In the genomic region with DNA sequence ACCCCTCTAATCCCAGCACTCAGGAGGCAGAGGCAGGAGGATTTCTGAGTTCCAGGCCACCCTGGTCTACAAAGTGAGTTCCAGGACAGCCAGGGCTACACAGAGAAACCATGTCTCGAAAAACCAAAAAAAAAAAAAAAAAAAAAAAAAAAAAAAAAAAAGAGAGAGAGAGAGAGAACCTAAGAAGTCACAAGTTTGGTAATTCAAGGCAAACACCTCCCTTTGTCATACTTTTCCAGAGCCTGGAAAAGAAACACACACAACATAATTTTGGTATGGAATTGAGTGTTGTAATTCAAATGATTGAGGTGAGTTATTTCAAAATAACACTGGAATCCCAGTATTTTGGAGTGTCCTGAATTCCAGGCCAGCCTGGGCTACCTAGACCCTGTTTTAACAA, we compare ENCODE assay signal across 24 mouse cellular contexts. TPM values are rescaled to one million over a fixed set of nuclear protein-coding genes. Genes with fewer than 3 reads are reported as not detected.
DNase-seq lines count a peak whose midpoint lies in the region; ATAC-seq and TF ChIP-seq lines count a peak whose summit lies in the region.
"Not testable (repeated sequence)": the region's sequence is repeated elsewhere in the genome, so short reads cannot be mapped to it uniquely, and the experiment has no call there.
"Had no signal": no experiment of that assay in that cellular context is flagged by ENCODE, and none has a peak within 500 bp of the region (broad histone marks: within the 10 kb centered on the region; RNA-seq: fewer than 3 reads in every experiment).

No protein-coding gene starts in this region.

- H3K27ac ChIP-seq in forebrain, postnatal 0 days (ENCODE audit: low read depth, low read length), result peak overlapping the region; percentile 69; the same call in 1 of the 2 replicates
- H3K27ac ChIP-seq in hindbrain, embryonic 13.5 days; liver, embryonic 15.5 days (replicated peaks); midbrain, embryonic 15.5 days: not testable (repeated sequence)
- H3K27ac ChIP-seq in left cerebral cortex, adult 2 months, result peak overlapping the region; percentile 92
- H3K27ac ChIP-seq in neural tube, embryonic 15.5 days (replicated peaks), result peak overlapping the region; percentile 87; the same call in 1 of the 2 replicates

- DNase-seq in forebrain, postnatal 0 days; left cerebral cortex, adult 2 months (ENCODE audit: extremely low spot score in 1 of 2, low spot score in 2 of 2): not testable (repeated sequence)

- not testable (repeated sequence) for H3K9me3 ChIP-seq in E14TG2a.4 (ENCODE audit: low read length); forebrain, postnatal 0 days (ENCODE audit: low read length); hindbrain, embryonic 13.5 days; liver, embryonic 15.5 days (replicated peaks); midbrain, embryonic 15.5 days; neural tube, embryonic 15.5 days (replicated peaks)

- H3K4me2 ChIP-seq in forebrain, postnatal 0 days (ENCODE audit: low read depth); hindbrain, embryonic 13.5 days; neural tube, embryonic 15.5 days: not testable (repeated sequence)
- peak overlapping the region; percentile 95; the same call in 1 of the 2 replicates for H3K4me2 ChIP-seq in liver, embryonic 15.5 days
- H3K4me2 ChIP-seq in midbrain, embryonic 15.5 days, result peak overlapping the region; percentile 55; the same call in 1 of the 2 replicates

- peaks cover 60% of the 10 kb centered on the region for H3K36me3 ChIP-seq in E14TG2a.4 (ENCODE audit: insufficient read depth, low read length)
- not testable (repeated sequence) for H3K36me3 ChIP-seq in forebrain, postnatal 0 days (ENCODE audit: insufficient read depth); midbrain, embryonic 15.5 days (replicated peaks)
- H3K36me3 ChIP-seq in hindbrain, embryonic 13.5 days, result peaks cover 24% of the 10 kb centered on the region
- H3K36me3 ChIP-seq in liver, embryonic 15.5 days (replicated peaks), result peaks cover 16% of the 10 kb centered on the region
- H3K36me3 ChIP-seq in neural tube, embryonic 15.5 days, result peaks cover 13% of the 10 kb centered on the region

- H3K27me3 ChIP-seq in E14TG2a.4 (ENCODE audit: insufficient read depth, low read length); forebrain, postnatal 0 days (ENCODE audit: insufficient read depth, low read length); hindbrain, embryonic 13.5 days; liver, embryonic 15.5 days; midbrain, embryonic 15.5 days (replicated peaks); neural tube, embryonic 15.5 days (replicated peaks): not testable (repeated sequence)

- intact Hi-C loops in left cerebral cortex, adult 2 months (cut with DNase I), result loop anchor here (5.0 kb wide), 2 partner anchors 44 to 66 kb away; partner anchors contain the start of gene Prr14l

- H3K4me3 ChIP-seq in E14TG2a.4 (replicated peaks; ENCODE audit: low read length), result peak overlapping the region; percentile 91; the same call in 1 of the 2 replicates
- H3K4me3 ChIP-seq in forebrain, postnatal 0 days (ENCODE audit: low read depth, low read length); hindbrain, embryonic 13.5 days; left cerebral cortex, adult 2 months; liver, embryonic 15.5 days (replicated peaks); midbrain, embryonic 15.5 days; neural tube, embryonic 15.5 days (replicated peaks): not testable (repeated sequence)

- 81% methylated on average over 1 of the region's 1 CpGs for WGBS in forebrain, postnatal 0 days
- 67% methylated on average over 1 of the region's 1 CpGs for WGBS in hindbrain, embryonic 13.5 days
- WGBS in liver, embryonic 15.5 days (ENCODE audit: insufficient replicate concordance), result 39% methylated on average over 1 of the region's 1 CpGs
- 85% methylated on average over 1 of the region's 1 CpGs for WGBS in midbrain, embryonic 15.5 days
- 73% methylated on average over 1 of the region's 1 CpGs for WGBS in neural tube, embryonic 15.5 days

- H3K4me1 ChIP-seq in E14TG2a.4 (replicated peaks; ENCODE audit: low read depth, low read length), result peaks cover 13% of the 10 kb centered on the region
- H3K4me1 ChIP-seq in forebrain, postnatal 0 days (ENCODE audit: insufficient read depth), result not testable (repeated sequence)
- H3K4me1 ChIP-seq in hindbrain, embryonic 13.5 days (replicated peaks), result peaks cover 25% of the 10 kb centered on the region
- H3K4me1 ChIP-seq in liver, embryonic 15.5 days (replicated peaks), result peaks cover 21% of the 10 kb centered on the region
- peaks cover 15% of the 10 kb centered on the region for H3K4me1 ChIP-seq in midbrain, embryonic 15.5 days
- H3K4me1 ChIP-seq in neural tube, embryonic 15.5 days, result peaks cover 15% of the 10 kb centered on the region

- H3K9ac ChIP-seq in forebrain, postnatal 0 days; liver, embryonic 15.5 days; midbrain, embryonic 15.5 days; neural tube, embryonic 15.5 days (replicated peaks): not testable (repeated sequence)
- H3K9ac ChIP-seq in hindbrain, embryonic 13.5 days, result peak overlapping the region; percentile 82; the same call in 1 of the 2 replicates

- TF ChIP-seq CTCF in E14TG2a.4 (conservative IDR thresholded peaks at IDR 0.05; ENCODE audit: low read length); forebrain, postnatal 0 days (IDR thresholded peaks at IDR 0.05; ENCODE audit: low read depth); left cerebral cortex, adult 2 months (IDR thresholded peaks at IDR 0.05): not testable (repeated sequence)

- not testable (repeated sequence) for ATAC-seq in forebrain, postnatal 0 days; hindbrain, embryonic 13.5 days (ENCODE audit: low FRiP score); liver, embryonic 15.5 days (ENCODE audit: insufficient read depth); midbrain, embryonic 15.5 days (replicated peaks); neural tube, embryonic 15.5 days (ENCODE audit: low FRiP score)

RNA-seq across cellular contexts. Expression of gene Pisd, which starts 1.0 kb away (rescaled TPM):
- total RNA-seq in forebrain, postnatal 0 days (2014; rRNA removed), result 84.9 and 99.1 TPM in 2 replicates
- 87.0 and 96.4 TPM in 2 replicates for polyA plus RNA-seq in forebrain, postnatal 0 days (2015; fragmentation: Nextera tagmentation; extraction: Ambion mirVana)
- polyA plus RNA-seq in hindbrain, embryonic 13.5 days (2015; fragmentation: Nextera tagmentation; extraction: Ambion mirVana), result 94.5 and 99.1 TPM in 2 replicates
- 10 to 100 TPM; 63.6 to 64.3 TPM for total RNA-seq in left cerebral cortex, adult 2 months (2021)
- 32.7 and 36.6 TPM in 2 replicates for polyA plus RNA-seq in liver, embryonic 15.5 days (2015; fragmentation: Nextera tagmentation; extraction: Ambion mirVana)
- polyA plus RNA-seq in midbrain, embryonic 15.5 days (2015; fragmentation: Nextera tagmentation; extraction: Ambion mirVana), result 106 and 114 TPM in 2 replicates
- polyA plus RNA-seq in neural tube, embryonic 15.5 days (2015; fragmentation: Nextera tagmentation; extraction: Ambion mirVana), result 86.4 and 92.2 TPM in 2 replicates

RNA-seq across cellular contexts. Expression of gene Gm20671, which starts 40.5 kb away (rescaled TPM):
- 3.0 TPM in 1 of 2 replicates, not detected in the other for total RNA-seq in forebrain, postnatal 0 days (2014; rRNA removed)
- polyA plus RNA-seq in forebrain, postnatal 0 days (2015; fragmentation: Nextera tagmentation; extraction: Ambion mirVana), result not detected in 2 replicates
- polyA plus RNA-seq in hindbrain, embryonic 13.5 days (2015; fragmentation: Nextera tagmentation; extraction: Ambion mirVana), result not detected in 2 replicates
- not detected for total RNA-seq in left cerebral cortex, adult 2 months (2021)
- not detected in 2 replicates for polyA plus RNA-seq in liver, embryonic 15.5 days (2015; fragmentation: Nextera tagmentation; extraction: Ambion mirVana)
- polyA plus RNA-seq in midbrain, embryonic 15.5 days (2015; fragmentation: Nextera tagmentation; extraction: Ambion mirVana), result not detected in 2 replicates
- polyA plus RNA-seq in neural tube, embryonic 15.5 days (2015; fragmentation: Nextera tagmentation; extraction: Ambion mirVana), result not detected in 2 replicates
- total RNA-seq: adrenal gland, adult 18-20 months; adrenal gland, postnatal 10 days; adrenal gland, postnatal 36 days; ES-E14; gastrocnemius, postnatal 10 days; heart, postnatal 25 days had no signal
- polyA plus RNA-seq: embryonic facial prominence, embryonic 11.5 days; embryonic facial prominence, embryonic 15.5 days; forebrain, embryonic 11.5 days; forebrain, embryonic 14.5 days; heart, embryonic 10.5 days; heart, embryonic 13.5 days; heart, postnatal 0 days; hindbrain, embryonic 12.5 days; hindbrain, postnatal 0 days; inflammation-experienced regulatory T-cells, adult 6 months; Patski had no signal
